Mouse (Mus musculus) brain, adult 2 months (tissue): ENCODE measurements around the gene Asns.

Experiments
- DNase-seq: peaks from one replicate; pipeline ENCODE4 v3.0.0; 2011; ENCODE audit warnings: low read depth, low spot score

The Asns gene

DNA sequence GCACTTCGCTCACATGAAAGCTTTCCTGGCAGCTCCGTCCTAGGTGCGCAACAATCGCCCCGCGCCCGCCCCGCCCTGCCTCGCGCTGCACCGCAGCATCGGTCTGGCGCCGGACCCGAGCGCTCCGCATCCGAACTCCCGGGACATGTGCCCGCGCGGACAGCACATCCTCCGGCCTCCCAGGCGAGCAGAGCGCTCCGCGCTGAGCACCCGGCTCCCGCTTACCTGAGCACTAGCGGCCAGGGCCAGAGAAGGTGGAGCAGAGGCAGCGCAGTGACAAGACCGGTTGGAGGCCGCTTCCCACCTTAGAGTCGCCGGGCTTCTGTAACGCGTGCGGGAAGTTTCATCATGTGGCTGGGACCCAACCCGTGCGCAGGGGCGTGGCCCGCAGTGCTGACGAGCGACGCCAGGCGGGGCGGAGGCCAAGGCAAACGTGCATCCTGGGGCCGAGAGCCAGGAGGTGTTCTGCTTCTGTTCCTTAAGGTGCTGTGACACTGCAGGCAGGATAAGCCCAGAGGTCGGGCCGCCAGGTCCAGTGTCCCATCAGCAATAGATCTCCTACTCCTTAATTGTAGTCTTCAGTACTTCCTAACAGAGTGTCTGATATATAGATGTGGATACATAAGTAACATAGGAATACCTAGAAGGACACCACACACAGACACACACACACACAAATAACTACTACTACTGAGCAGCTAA, at the start of gene Asns:
TSS of gene Asns (minus strand) at position 371 of the 702 bp plus-strand sequence.
- peak; percentile 96 for DNase-seq

DNA sequence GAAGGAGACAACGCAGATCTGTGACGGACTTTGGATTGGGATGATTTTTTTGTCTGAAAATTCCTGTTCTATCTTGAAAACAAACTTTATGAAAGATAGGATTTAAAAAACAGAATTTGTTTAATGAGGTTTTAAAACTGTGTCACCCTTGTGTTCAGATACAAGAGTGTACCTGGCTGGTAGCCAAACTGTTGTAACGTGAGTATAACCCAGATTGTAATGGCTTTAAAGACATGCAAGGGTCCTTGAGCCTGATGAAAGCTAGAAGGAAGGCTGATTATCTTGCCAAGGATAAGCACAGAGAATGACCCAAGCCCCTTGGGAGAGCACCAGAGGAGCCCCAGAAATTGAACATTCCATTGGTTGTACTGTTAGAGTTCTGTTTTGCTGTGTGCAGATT, 48.7 kb upstream of the Asns start:
- no peak for DNase-seq

GRCm38 (mm10) chr6:7737842-7738241, 44.8 kb upstream of the Asns start:
- DNase-seq: no peak

GRCm38 (mm10) chr6:7732754-7733708, 40.0 kb upstream of the Asns start:
- peak; percentile 94 for DNase-seq

GRCm38 (mm10) chr6:7732097-7732496, 39.0 kb upstream of the Asns start:
- DNase-seq: no peak

DNA sequence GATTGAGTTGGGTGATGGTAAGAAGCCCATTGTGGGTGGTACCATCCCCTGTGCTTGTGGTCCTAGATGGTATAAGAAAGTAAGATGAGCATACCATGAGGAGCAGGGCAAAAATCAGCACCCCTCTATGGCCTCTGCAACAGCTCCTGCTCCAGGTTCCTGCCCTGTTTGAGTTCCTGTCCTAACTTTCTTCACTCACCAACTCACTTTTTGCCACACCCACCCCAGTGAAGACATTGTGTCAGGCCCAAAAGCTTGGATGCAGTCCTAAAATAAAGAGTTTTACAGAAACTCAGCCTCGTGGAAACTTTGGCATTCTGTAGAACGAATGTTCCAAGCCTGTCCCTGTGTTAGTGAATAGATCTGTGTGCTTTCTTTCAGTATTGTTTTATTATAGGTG, 36.1 kb upstream of the Asns start:
- DNase-seq: no peak

DNA sequence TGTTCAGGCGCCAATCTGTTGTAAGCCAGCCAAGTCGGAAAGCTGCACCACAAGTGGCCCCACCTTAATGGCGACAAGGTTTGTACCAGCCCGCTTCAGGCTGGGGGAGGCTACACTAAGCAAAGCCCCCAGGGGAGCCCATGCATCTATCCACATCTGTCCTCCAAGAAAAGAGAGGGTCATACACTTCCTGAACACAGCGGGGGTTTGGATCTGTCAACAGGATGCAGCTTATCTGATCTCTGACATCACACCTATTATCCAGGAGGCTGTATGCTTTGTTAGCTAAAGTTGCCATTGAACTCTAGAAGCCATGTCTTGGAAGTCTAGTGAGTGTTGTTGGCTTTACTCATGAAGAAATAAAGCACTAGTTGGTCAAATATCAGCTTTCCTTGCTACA, 35.2 kb upstream of the Asns start:
- no peak for DNase-seq

- no peak for DNase-seq
Observed at GRCm38 (mm10) chr6:7716236-7716635, 23.2 kb upstream of the Asns start.

DNA sequence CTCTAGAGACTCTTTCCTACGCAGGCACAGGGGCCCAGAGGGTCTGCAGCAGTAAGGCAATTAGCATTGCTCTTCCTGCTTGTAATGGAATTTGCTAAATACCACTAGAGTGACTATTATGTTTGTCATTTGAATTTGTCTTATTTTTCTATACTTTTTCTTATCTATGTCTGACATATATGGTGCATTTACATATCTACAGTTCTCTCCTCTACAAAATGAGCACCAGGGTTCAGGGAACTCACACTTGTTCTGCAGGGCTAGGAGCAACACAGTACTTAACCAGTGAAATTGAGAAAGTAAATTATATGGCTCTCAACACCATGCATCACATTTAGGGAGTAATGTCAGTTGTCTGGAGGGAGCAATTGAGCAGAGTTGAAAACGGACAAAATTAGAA, 21.2 kb upstream of the Asns start:
- no peak for DNase-seq

- no peak for DNase-seq
Observed at GRCm38 (mm10) chr6:7711837-7712330, 18.8 kb upstream of the Asns start.

- DNase-seq: no peak
Observed at GRCm38 (mm10) chr6:7708246-7708645, 15.2 kb upstream of the Asns start.

DNA sequence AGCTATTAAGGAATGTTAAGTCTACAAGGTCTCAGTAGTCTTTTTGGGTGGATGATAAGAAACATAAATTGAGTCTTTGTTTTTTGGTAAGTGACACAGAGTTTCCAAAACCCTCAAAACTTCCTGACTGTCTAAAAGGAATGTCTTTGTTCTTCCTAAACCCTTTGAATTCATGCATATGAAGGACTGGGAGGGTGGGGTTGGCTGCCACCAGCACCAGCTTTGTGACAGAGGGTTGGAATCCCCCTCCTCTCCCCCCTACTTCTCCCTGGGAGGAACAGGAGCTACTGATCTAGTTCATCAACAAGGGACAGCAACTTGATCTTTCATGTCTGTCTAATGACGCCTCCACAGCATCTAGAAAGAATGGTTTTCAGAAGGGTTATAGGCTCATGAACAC, 13.7 kb upstream of the Asns start:
- DNase-seq: no peak

DNA sequence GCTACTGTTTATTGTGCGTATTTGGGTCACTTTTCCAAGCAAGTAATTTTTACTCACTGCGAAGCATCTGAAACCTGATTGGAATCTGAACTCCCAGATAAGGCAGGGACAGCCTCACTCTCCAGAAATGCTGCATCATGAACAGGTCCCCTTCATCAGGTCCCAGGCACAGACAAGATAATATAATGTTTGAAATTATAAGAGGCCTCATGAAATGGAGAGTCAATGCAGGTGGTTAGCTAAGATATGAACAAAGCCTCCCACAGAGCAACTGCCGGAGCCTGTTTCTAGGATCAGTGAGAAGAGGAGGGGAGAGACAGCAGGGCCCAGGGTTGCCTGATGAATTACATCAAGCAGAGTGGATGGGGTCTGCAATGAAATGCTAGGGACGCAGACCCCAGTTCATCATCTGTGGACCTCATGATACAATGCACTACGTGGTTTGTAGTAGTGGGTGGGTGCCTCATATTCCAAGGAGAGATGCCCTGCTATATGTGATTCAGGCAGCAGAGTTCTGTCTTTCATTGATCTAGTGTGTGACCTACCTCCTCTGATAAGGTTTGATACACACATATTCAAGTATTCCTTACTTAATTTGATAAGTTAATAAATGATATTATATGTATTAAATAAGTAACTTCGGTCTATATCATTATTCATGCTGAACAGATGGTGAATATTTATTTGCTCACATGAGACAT, 5.1 kb upstream of the Asns start:
- DNase-seq: no peak

- DNase-seq: no peak
Observed at GRCm38 (mm10) chr6:7697077-7697643, 4.1 kb upstream of the Asns start.

GRCm38 (mm10) chr6:7696641-7697040, 3.6 kb upstream of the Asns start:
- no peak for DNase-seq

DNA sequence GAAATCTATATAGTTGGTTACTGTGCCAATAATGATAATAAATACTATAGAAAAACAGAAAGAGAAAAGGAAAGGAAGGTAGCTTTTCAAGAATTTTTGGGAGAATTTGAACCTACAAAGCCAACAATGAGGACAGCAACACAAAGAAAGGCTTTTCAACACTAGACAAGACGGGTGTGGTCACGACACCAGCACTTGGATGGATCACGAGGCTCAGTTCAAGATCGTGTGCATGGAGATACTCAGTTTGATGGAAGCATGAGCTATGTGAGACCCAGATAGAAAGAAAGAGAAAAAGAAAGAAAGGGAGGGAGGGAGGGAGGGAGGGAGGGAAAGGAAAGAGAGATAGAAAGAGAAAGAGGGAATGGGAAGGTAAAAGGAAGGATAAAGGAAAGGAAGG, 2.8 kb upstream of the Asns start:
- DNase-seq: no peak

DNA sequence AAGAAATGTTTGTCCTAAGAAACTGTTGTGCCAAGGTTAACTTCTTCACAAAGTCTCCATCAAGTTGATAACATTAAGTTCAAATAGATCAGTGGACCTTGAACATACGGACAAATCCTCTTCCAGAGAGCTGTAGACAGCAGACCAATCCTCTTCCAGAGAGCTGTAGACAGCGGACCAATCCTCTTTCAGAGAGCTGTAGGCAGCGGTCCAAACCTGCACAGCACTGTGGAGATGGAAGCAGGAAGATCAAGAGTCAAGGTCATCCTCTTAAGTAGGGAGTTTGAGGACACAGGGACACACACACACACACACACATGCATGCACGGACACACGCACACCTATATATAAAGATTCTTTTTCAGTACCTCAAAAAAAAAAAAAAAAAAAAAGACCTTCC, 612 bp upstream of the Asns start:
- peak; percentile 52 for DNase-seq

DNA sequence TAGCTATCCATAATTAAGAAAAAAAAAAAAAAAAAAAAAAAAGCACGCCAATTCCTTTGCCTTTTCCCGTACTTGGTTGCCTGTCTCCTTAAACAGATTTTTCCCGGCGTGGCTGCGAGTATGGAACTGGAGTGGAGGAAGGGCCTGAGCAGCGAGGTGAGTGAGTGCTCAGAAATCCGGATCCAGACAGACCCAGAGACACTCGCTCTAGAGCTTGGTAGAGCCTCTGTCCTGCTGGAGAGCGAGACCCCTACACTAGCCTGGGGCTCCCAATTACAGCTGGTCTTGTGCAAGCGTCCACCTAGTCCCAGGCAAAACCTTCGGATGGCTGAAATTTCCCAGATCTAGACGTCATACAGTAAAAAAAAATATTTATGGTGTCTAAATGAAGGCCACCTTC, 603 bp downstream of the Asns start:
- peak; percentile 78 for DNase-seq

DNA sequence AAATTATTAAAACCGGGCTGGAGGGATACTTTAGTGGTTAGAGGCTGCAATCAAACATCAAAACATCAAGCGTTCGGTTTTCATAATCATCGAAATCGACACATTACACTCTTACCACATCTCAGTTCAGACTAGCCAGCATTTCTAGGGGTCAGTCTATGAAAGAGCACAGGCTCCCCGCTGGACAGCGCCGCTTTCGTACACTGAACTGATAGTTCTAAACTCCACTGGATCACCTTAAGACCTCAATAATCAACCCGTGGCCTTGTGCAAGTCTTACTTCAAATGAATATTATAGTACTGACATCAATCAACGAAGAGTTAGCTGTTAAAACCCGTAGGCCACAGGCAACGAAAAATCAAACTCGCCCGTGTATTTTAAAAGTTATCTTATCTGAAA, 1.0 kb downstream of the Asns start:
- no peak for DNase-seq

DNA sequence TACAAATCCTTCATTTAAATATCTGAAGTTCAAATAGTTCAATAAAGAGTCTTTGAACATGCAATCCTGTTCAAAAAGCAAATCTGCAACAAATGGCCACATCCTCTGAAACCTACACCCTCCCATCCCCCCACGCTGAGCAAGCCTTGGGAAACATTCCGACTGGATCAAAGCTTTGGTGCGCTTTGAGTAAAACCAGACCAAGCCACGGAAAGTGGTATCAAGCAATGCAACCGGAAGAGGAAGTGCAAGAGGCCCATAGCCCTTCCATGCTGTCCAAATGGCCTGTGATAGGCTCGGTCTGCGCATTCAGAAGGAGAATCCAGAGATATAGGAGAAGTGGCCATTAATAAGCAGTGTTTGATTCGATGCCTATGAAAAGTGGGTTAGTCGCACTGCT, 2.6 kb downstream of the Asns start:
- DNase-seq: no peak

GRCm38 (mm10) chr6:7689180-7689579, 3.9 kb downstream of the Asns start:
- no peak for DNase-seq

DNA sequence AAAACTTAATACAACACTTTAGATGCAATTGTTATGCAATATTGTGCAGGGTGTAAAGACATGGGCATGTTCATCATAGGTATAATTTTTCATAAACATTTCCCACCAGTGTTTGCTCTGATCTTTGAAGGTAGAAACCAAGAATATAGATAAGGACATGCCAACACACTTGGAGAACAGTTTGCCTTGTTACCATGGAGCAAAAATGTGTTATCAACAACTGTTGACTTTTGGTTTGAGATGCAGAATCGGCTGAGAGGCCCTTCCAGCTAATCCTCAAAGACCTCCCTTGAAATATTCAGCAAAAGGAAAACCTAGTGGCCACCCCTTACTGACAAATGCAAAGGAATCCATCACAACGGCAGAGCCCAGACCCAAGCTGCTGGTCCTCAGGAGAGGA, 7.0 kb downstream of the Asns start:
- DNase-seq: no peak
